Mouse (Mus musculus): ENCODE data around the gene Itgb3.
"Not testable (repeated sequence)": the region's sequence is repeated elsewhere in the genome, so short reads cannot be mapped to it uniquely, and the experiment has no call there.

Itgb3 gene

GRCm38 (mm10) chr11:104607491-104608245, at the start of gene Itgb3:
TSS of gene Itgb3 (plus strand) at chr11:104608000.
- DNase-seq (ENCODE audit: inconsistent age in 2 of 2, low spot score in 1 of 2): peak; percentile 76 to 86

GRCm38 (mm10) chr11:104558065-104558464, 49.7 kb upstream of the Itgb3 start:
- DNase-seq (ENCODE audit: inconsistent age in 2 of 2, low spot score in 1 of 2): peak in 1 of 2 experiments; percentile 61

GRCm38 (mm10) chr11:104558651-104559403, 49.0 kb upstream of the Itgb3 start:
- DNase-seq (ENCODE audit: inconsistent age in 2 of 2, low spot score in 1 of 2): peak in 1 of 2 experiments; percentile 56

GRCm38 (mm10) chr11:104560971-104561370, 46.8 kb upstream of the Itgb3 start:
- peak in 1 of 2 experiments; percentile 54 for DNase-seq (ENCODE audit: inconsistent age in 2 of 2, low spot score in 1 of 2)

GRCm38 (mm10) chr11:104563496-104563895, 44.3 kb upstream of the Itgb3 start:
- no peak for DNase-seq (ENCODE audit: inconsistent age in 2 of 2, low spot score in 1 of 2)

GRCm38 (mm10) chr11:104565172-104565571, 42.6 kb upstream of the Itgb3 start:
- DNase-seq (ENCODE audit: inconsistent age in 2 of 2, low spot score in 1 of 2): peak in 1 of 2 experiments; percentile 60

GRCm38 (mm10) chr11:104566097-104566496, 41.7 kb upstream of the Itgb3 start:
- DNase-seq (ENCODE audit: inconsistent age in 2 of 2, low spot score in 1 of 2): no peak

GRCm38 (mm10) chr11:104566796-104567195, 41.0 kb upstream of the Itgb3 start:
- no peak for DNase-seq (ENCODE audit: inconsistent age in 2 of 2, low spot score in 1 of 2)

GRCm38 (mm10) chr11:104567736-104568135, 40.1 kb upstream of the Itgb3 start:
- no peak for DNase-seq (ENCODE audit: inconsistent age in 2 of 2, low spot score in 1 of 2)

GRCm38 (mm10) chr11:104568326-104568725, 39.5 kb upstream of the Itgb3 start:
- DNase-seq (ENCODE audit: inconsistent age in 2 of 2, low spot score in 1 of 2): no peak

- DNase-seq (ENCODE audit: inconsistent age in 2 of 2, low spot score in 1 of 2): not testable (repeated sequence)
These were observed 37.3 kb upstream of the Itgb3 start for GRCm38 (mm10) chr11:104570515-104570914.

GRCm38 (mm10) chr11:104571373-104571772, 36.4 kb upstream of the Itgb3 start:
- DNase-seq (ENCODE audit: inconsistent age in 2 of 2, low spot score in 1 of 2): peak; percentile 71 to 87

GRCm38 (mm10) chr11:104572091-104572490, 35.7 kb upstream of the Itgb3 start:
- no peak for DNase-seq (ENCODE audit: inconsistent age in 2 of 2, low spot score in 1 of 2)

- DNase-seq (ENCODE audit: inconsistent age in 2 of 2, low spot score in 1 of 2): no peak
These were observed 35.2 kb upstream of the Itgb3 start for GRCm38 (mm10) chr11:104572566-104572965.

- DNase-seq (ENCODE audit: inconsistent age in 2 of 2, low spot score in 1 of 2): no peak
These were observed 30.8 kb upstream of the Itgb3 start for GRCm38 (mm10) chr11:104576772-104577612.

- no peak for DNase-seq (ENCODE audit: inconsistent age in 2 of 2, low spot score in 1 of 2)
These were observed 29.7 kb upstream of the Itgb3 start for GRCm38 (mm10) chr11:104578074-104578473.

- no peak for DNase-seq (ENCODE audit: inconsistent age in 2 of 2, low spot score in 1 of 2)
These were observed 28.7 kb upstream of the Itgb3 start for GRCm38 (mm10) chr11:104579084-104579483.

- no peak for DNase-seq (ENCODE audit: inconsistent age in 2 of 2, low spot score in 1 of 2)
These were observed 28.2 kb upstream of the Itgb3 start for GRCm38 (mm10) chr11:104579575-104579974.

- no peak for DNase-seq (ENCODE audit: inconsistent age in 2 of 2, low spot score in 1 of 2)
These were observed 27.7 kb upstream of the Itgb3 start for GRCm38 (mm10) chr11:104580091-104580490.

- no peak for DNase-seq (ENCODE audit: inconsistent age in 2 of 2, low spot score in 1 of 2)
These were observed 27.2 kb upstream of the Itgb3 start for GRCm38 (mm10) chr11:104580606-104581005.
